Mouse (Mus musculus) midbrain, embryonic 10.5 days (tissue): ENCODE measurements around the gene Cbs. TPM values are rescaled to one million over a fixed set of nuclear protein-coding genes. Genes with fewer than 3 reads are reported as not detected.

ENCODE experiments used
- DNase-seq: peaks from one replicate; pipeline ENCODE4 v3.0.0-alpha.2; 2017; ENCODE audit warnings: low spot score
- H3K27ac ChIP-seq: fragments of 300-500 bp; sonication (generic); replicated peaks from 2 replicates; pipeline ENCODE4 v1.5.1; 2016; ENCODE audit warnings: mild to moderate bottlenecking
- H3K27me3 ChIP-seq: fragments of 300-500 bp; sonication (generic); 2 replicates; pipeline ENCODE4 v1.6.1; 2016; ENCODE audit warnings: low read depth, mild to moderate bottlenecking; ENCODE audit not compliant: poor library complexity, severe bottlenecking
- H3K36me3 ChIP-seq: fragments of 300-500 bp; sonication (generic); 2 replicates; pipeline ENCODE4 v1.6.1; 2016; ENCODE audit warnings: mild to moderate bottlenecking, moderate library complexity
- H3K4me1 ChIP-seq: fragments of 300-500 bp; sonication (generic); 2 replicates; pipeline ENCODE4 v1.6.1; 2016
- H3K4me3 ChIP-seq: fragments of 300-500 bp; sonication (generic); 2 replicates; pipeline ENCODE4 v1.5.1; 2016; ENCODE audit warnings: mild to moderate bottlenecking, moderate library complexity
- H3K9me3 ChIP-seq: fragments of 300-500 bp; sonication (generic); replicated peaks from 2 replicates; pipeline ENCODE4 v1.6.1; 2016; ENCODE audit warnings: mild to moderate bottlenecking
- WGBS: fragments of 180-500 bp; shearing (Covaris S2); methylation state at CpG from one replicate; pipeline ENCODE4 v1.1.7; 2016; 5-methylcytosine and 5-hydroxymethylcytosine counted together
- polyA plus RNA-seq: library from polyadenylated mRNA; unstranded; fragments of >200 nt; fragmentation: Nextera tagmentation; extraction: Ambion mirVana; gene quantifications from 2 replicates; pipeline ENCODE4 v1.2.1, GENCODE M21; 2016

Cbs gene
- 0.94 and 1.9 TPM in 2 replicates for polyA plus RNA-seq

- no peaks in the 10 kb centered on the region for H3K9me3 ChIP-seq
- H3K27me3 ChIP-seq = peaks cover 46% of the 10 kb centered on the region
- no peaks in the 10 kb centered on the region for H3K36me3 ChIP-seq
- DNase-seq = peak; percentile 73
- H3K4me1 ChIP-seq = peaks cover 22% of the 10 kb centered on the region
- peak within 1 kb of the TSS; percentile 57 for H3K27ac ChIP-seq
- H3K4me3 ChIP-seq = peak within 1 kb of the TSS; percentile 65
- WGBS = 2% methylated on average over 60 of the region's 61 CpGs
These were observed at the start of gene Cbs for GRCm38 (mm10) chr17:31636942-31637811. Cbs (minus strand) TSS chr17:31637238.

GRCm38 (mm10) chr17:31686225-31686564, 49.2 kb upstream of the Cbs start:
- WGBS = 64% methylated on average over 3 of the region's 3 CpGs
- DNase-seq = no peak
- H3K9me3 ChIP-seq = no peaks in the 10 kb centered on the region

GRCm38 (mm10) chr17:31685514-31686224, 48.6 kb upstream of the Cbs start:
- WGBS = 32% methylated on average over 17 of the region's 17 CpGs
- Histone ChIP-seq H3K36me3 (no peaks in the 10 kb centered on the region), H3K4me1 (peaks cover 11% of the 10 kb centered on the region), H3K4me3 (no peak overlapping the region), H3K27ac (peak overlapping the region; percentile 70), H3K9me3 (no peaks in the 10 kb centered on the region), H3K27me3 (0 out of 2 replicates have a peak, but pooled peaks cover 3% of the 10 kb centered on the region)
- peak; percentile 85 for DNase-seq

More at GRCm38 (mm10) chr17:31686225-31686564, 49.2 kb upstream of the Cbs start:
- Histone ChIP-seq H3K27ac (peak overlapping the region; percentile 70; the same call in 1 of the 2 replicates), H3K4me3 (no peak overlapping the region), H3K27me3 (0 out of 2 replicates have a peak, but pooled peaks cover 3% of the 10 kb centered on the region), H3K4me1 (peaks cover 11% of the 10 kb centered on the region), H3K36me3 (no peaks in the 10 kb centered on the region)

GRCm38 (mm10) chr17:31680450-31680849, 43.4 kb upstream of the Cbs start:
- Histone ChIP-seq H3K36me3 (no peaks in the 10 kb centered on the region), H3K4me1 (peaks cover 10% of the 10 kb centered on the region; the same call in 1 of the 2 replicates), H3K27ac (no peak overlapping the region), H3K4me3 (no peak overlapping the region), H3K27me3 (no peaks in the 10 kb centered on the region), H3K9me3 (no peaks in the 10 kb centered on the region)
- DNase-seq = no peak
- 77% methylated on average over 2 of the region's 2 CpGs for WGBS

- no peak for DNase-seq
- Histone ChIP-seq H3K36me3 (no peaks in the 10 kb centered on the region), H3K9me3 (no peaks in the 10 kb centered on the region), H3K27ac (no peak within 1 kb of the TSS), H3K4me3 (no peak within 1 kb of the TSS), H3K27me3 (no peaks in the 10 kb centered on the region), H3K4me1 (0 out of 2 replicates have a peak, but pooled peaks cover 8% of the 10 kb centered on the region)
- 75% methylated on average over 8 of the region's 8 CpGs for WGBS
These were observed 40.5 kb upstream of the Cbs start, which contains the start of gene Cryaa for GRCm38 (mm10) chr17:31677507-31677906. Cryaa (plus strand) TSS chr17:31677807.

- Histone ChIP-seq H3K9me3 (no peaks in the 10 kb centered on the region), H3K4me1 (peaks cover 31% of the 10 kb centered on the region), H3K36me3 (no peaks in the 10 kb centered on the region), H3K27ac (no peak overlapping the region), H3K27me3 (no peaks in the 10 kb centered on the region), H3K4me3 (no peak overlapping the region)
- WGBS = 89% methylated on average over 1 of the region's 1 CpGs
- DNase-seq = no peak
These were observed 37.4 kb upstream of the Cbs start for GRCm38 (mm10) chr17:31674426-31674825.

GRCm38 (mm10) chr17:31672279-31672678, 35.2 kb upstream of the Cbs start:
- WGBS = 92% methylated on average over 12 of the region's 12 CpGs
- H3K27me3 ChIP-seq = no peaks in the 10 kb centered on the region

GRCm38 (mm10) chr17:31671698-31672097, 34.7 kb upstream of the Cbs start:
- no peaks in the 10 kb centered on the region for H3K9me3 ChIP-seq
- H3K36me3 ChIP-seq = no peaks in the 10 kb centered on the region
- peaks cover 30% of the 10 kb centered on the region for H3K4me1 ChIP-seq
- 69% methylated on average over 8 of the region's 8 CpGs for WGBS
- peak overlapping the region; percentile 10; the same call in 1 of the 2 replicates for H3K27ac ChIP-seq
- H3K27me3 ChIP-seq = no peaks in the 10 kb centered on the region
- no peak for DNase-seq
- no peak overlapping the region for H3K4me3 ChIP-seq

More at GRCm38 (mm10) chr17:31672279-31672678, 35.2 kb upstream of the Cbs start:
- Histone ChIP-seq H3K4me3 (no peak overlapping the region), H3K9me3 (no peaks in the 10 kb centered on the region), H3K27ac (no peak overlapping the region), H3K36me3 (no peaks in the 10 kb centered on the region), H3K4me1 (peaks cover 30% of the 10 kb centered on the region)
- no peak for DNase-seq

- H3K27ac ChIP-seq = peak overlapping the region; percentile 70
- peak; percentile 81 for DNase-seq
- H3K4me3 ChIP-seq = no peak overlapping the region
- no peaks in the 10 kb centered on the region for H3K36me3 ChIP-seq
- no peaks in the 10 kb centered on the region for H3K9me3 ChIP-seq
- no peaks in the 10 kb centered on the region for H3K27me3 ChIP-seq
- peaks cover 30% of the 10 kb centered on the region for H3K4me1 ChIP-seq
- WGBS = 8% methylated on average over 11 of the region's 11 CpGs
These were observed 33.1 kb upstream of the Cbs start for GRCm38 (mm10) chr17:31670163-31670562.

GRCm38 (mm10) chr17:31668306-31668705, 31.3 kb upstream of the Cbs start:
- H3K27ac ChIP-seq = no peak overlapping the region
- no peak overlapping the region for H3K4me3 ChIP-seq
- H3K9me3 ChIP-seq = no peaks in the 10 kb centered on the region
- no peaks in the 10 kb centered on the region for H3K27me3 ChIP-seq
- no peaks in the 10 kb centered on the region for H3K36me3 ChIP-seq
- no peak for DNase-seq
- H3K4me1 ChIP-seq = peaks cover 33% of the 10 kb centered on the region
- 88% methylated on average over 8 of the region's 9 CpGs for WGBS

- H3K27me3 ChIP-seq = 0 out of 2 replicates have a peak, but pooled peaks cover 3% of the 10 kb centered on the region
- no peaks in the 10 kb centered on the region for H3K9me3 ChIP-seq
- H3K4me1 ChIP-seq = peaks cover 9% of the 10 kb centered on the region
- H3K4me3 ChIP-seq = no peak overlapping the region
- WGBS = 11% methylated on average over 4 of the region's 4 CpGs
- no peaks in the 10 kb centered on the region for H3K36me3 ChIP-seq
- DNase-seq = peak; percentile 71
- H3K27ac ChIP-seq = no peak overlapping the region
These were observed 27.7 kb upstream of the Cbs start for GRCm38 (mm10) chr17:31664760-31665159.

GRCm38 (mm10) chr17:31662855-31663254, 25.8 kb upstream of the Cbs start:
- no peak for DNase-seq
- Histone ChIP-seq H3K9me3 (no peaks in the 10 kb centered on the region), H3K27ac (no peak overlapping the region), H3K36me3 (no peaks in the 10 kb centered on the region), H3K4me1 (peaks cover 13% of the 10 kb centered on the region), H3K4me3 (no peak overlapping the region), H3K27me3 (0 out of 2 replicates have a peak, but pooled peaks cover 3% of the 10 kb centered on the region)
